Mouse (Mus musculus): ENCODE results near the gene C1qc. TPM values are rescaled to one million over a fixed set of nuclear protein-coding genes. Genes with fewer than 3 reads are reported as not detected.

The C1qc gene
- polyA plus RNA-seq, 1 experiment from 2014 or later, result 8.0 TPM

- WGBS, result 64% methylated on average over 6 of the region's 6 CpGs
- no peak for ATAC-seq
These were observed 45.7 kb downstream of the C1qc start for GRCm38 (mm10) chr4:136847166-136847565.

GRCm38 (mm10) chr4:136842802-136843201 lies 50.1 kb downstream of the C1qc start:
- Histone ChIP-seq H3K27me3 (peaks cover under 1% of the 10 kb centered on the region; the same call in 1 of the 2 replicates), H3K4me1 (peaks cover 35% of the 10 kb centered on the region), H3K27ac (no peak overlapping the region), H3K36me3 (ENCODE audit: poor library complexity, severe bottlenecking) (no peaks in the 10 kb centered on the region), H3K4me2 (no peak overlapping the region), H3K9ac (no peak overlapping the region), H3K4me3 (no peak overlapping the region), H3K9me3 (replicated peaks) (no peaks in the 10 kb centered on the region)
- 88% methylated on average over 10 of the region's 10 CpGs for WGBS
- no peak for ATAC-seq

More at GRCm38 (mm10) chr4:136847166-136847565, 45.7 kb downstream of the C1qc start:
- peaks cover 17% of the 10 kb centered on the region for H3K4me1 ChIP-seq
- H3K27me3 ChIP-seq, result peaks cover 5% of the 10 kb centered on the region; the same call in 1 of the 2 replicates
- H3K27ac ChIP-seq, result no peak overlapping the region
- H3K4me2 ChIP-seq, result no peak overlapping the region
- no peak overlapping the region for H3K4me3 ChIP-seq
- no peak overlapping the region for H3K9ac ChIP-seq
- no peaks in the 10 kb centered on the region for H3K9me3 ChIP-seq (replicated peaks)
- H3K36me3 ChIP-seq (ENCODE audit: poor library complexity, severe bottlenecking), result no peaks in the 10 kb centered on the region

- Histone ChIP-seq H3K4me1 (peaks cover 41% of the 10 kb centered on the region), H3K4me3 (no peak overlapping the region), H3K36me3 (ENCODE audit: poor library complexity, severe bottlenecking) (no peaks in the 10 kb centered on the region), H3K27me3 (no peaks in the 10 kb centered on the region), H3K9ac (no peak overlapping the region), H3K27ac (no peak overlapping the region), H3K4me2 (no peak overlapping the region), H3K9me3 (replicated peaks) (no peaks in the 10 kb centered on the region)
- 92% methylated on average over 4 of the region's 4 CpGs for WGBS
- no peak for ATAC-seq
These were observed 50.8 kb downstream of the C1qc start for GRCm38 (mm10) chr4:136842033-136842432.

- no peak overlapping the region for H3K9ac ChIP-seq
- 1% methylated on average over 5 of the region's 5 CpGs for WGBS
- ATAC-seq, result peak; percentile 45
These were observed 51.8 kb downstream of the C1qc start for GRCm38 (mm10) chr4:136841056-136841455.

More at GRCm38 (mm10) chr4:136841056-136841455, 51.8 kb downstream of the C1qc start:
- Histone ChIP-seq H3K9me3 (replicated peaks) (no peaks in the 10 kb centered on the region), H3K4me1 (peaks cover 48% of the 10 kb centered on the region), H3K27me3 (no peaks in the 10 kb centered on the region), H3K4me3 (no peak overlapping the region), H3K27ac (no peak overlapping the region; the same call in 1 of the 2 replicates), H3K36me3 (ENCODE audit: poor library complexity, severe bottlenecking) (no peaks in the 10 kb centered on the region), H3K4me2 (no peak overlapping the region)

Other genes starting within 250 kb of the C1qc start
- 10.7 and 12.7 TPM in 2 replicates for gene Ephb2, start 57.1 kb downstream of the C1qc start, polyA plus RNA-seq (2015; fragmentation: Nextera tagmentation; extraction: Ambion mirVana)
- 19.1 and 20.4 TPM in 2 replicates for gene C1qb, start 6.9 kb downstream of the C1qc start, polyA plus RNA-seq (2015; fragmentation: Nextera tagmentation; extraction: Ambion mirVana)
- gene C1qa, start 5.7 kb upstream of the C1qc start, polyA plus RNA-seq (2015; fragmentation: Nextera tagmentation; extraction: Ambion mirVana), result 10.6 and 12.0 TPM in 2 replicates
- gene Epha8, start 63.8 kb upstream of the C1qc start, polyA plus RNA-seq (2015; fragmentation: Nextera tagmentation; extraction: Ambion mirVana), result 1.1 and 1.3 TPM in 2 replicates
- 4.8 and 5.0 TPM in 2 replicates for gene Zbtb40, start 155.7 kb upstream of the C1qc start, polyA plus RNA-seq (2015; fragmentation: Nextera tagmentation; extraction: Ambion mirVana)